Mouse (Mus musculus) neural tube, embryonic 15.5 days (tissue): ENCODE data around the gene Nsun6. TPM values are rescaled to one million over a fixed set of nuclear protein-coding genes. Genes with fewer than 3 reads are reported as not detected.
A peak's percentile ranks its signal among the peaks of the same experiment; 100 is the strongest.

Source experiments
- ATAC-seq: fragments of 200-750 bp; cut with Nextera tagmentation; 2 replicates; pipeline ENCODE4 v1.8.0; 2017; ENCODE audit warnings: mild to moderate bottlenecking, moderate TSS enrichment, moderate library complexity; ENCODE audit not compliant: low FRiP score
- H3K27ac ChIP-seq: fragments of 300-500 bp; sonication (generic); replicated peaks from 2 replicates; pipeline ENCODE4 v1.5.1; 2015; ENCODE audit warnings: mild to moderate bottlenecking, inconsistent platforms
- H3K27me3 ChIP-seq: fragments of 300-500 bp; sonication (generic); replicated peaks from 2 replicates; pipeline ENCODE4 v1.6.1; 2015; ENCODE audit warnings: inconsistent platforms
- H3K36me3 ChIP-seq: fragments of 300-500 bp; sonication (generic); 2 replicates; pipeline ENCODE4 v1.6.1; 2015; ENCODE audit warnings: inconsistent platforms
- H3K4me1 ChIP-seq: fragments of 300-500 bp; sonication (generic); 2 replicates; pipeline ENCODE4 v1.6.1; 2015; ENCODE audit warnings: inconsistent platforms
- H3K4me2 ChIP-seq: fragments of 300-500 bp; sonication (generic); 2 replicates; pipeline ENCODE4 v1.6.1; 2015; ENCODE audit warnings: inconsistent platforms, mild to moderate bottlenecking, moderate library complexity
- H3K4me3 ChIP-seq: fragments of 300-500 bp; sonication (generic); replicated peaks from 2 replicates; pipeline ENCODE4 v1.5.1; 2015; ENCODE audit warnings: mild to moderate bottlenecking, inconsistent platforms
- H3K9ac ChIP-seq: fragments of 300-500 bp; sonication (generic); replicated peaks from 2 replicates; pipeline ENCODE4 v1.6.1; 2015; ENCODE audit warnings: mild to moderate bottlenecking, inconsistent platforms
- H3K9me3 ChIP-seq: fragments of 300-500 bp; sonication (generic); replicated peaks from 2 replicates; pipeline ENCODE4 v1.6.1; 2016; ENCODE audit warnings: inconsistent platforms
- WGBS: fragments of 180-500 bp; shearing (Covaris S2); methylation state at CpG from one replicate; pipeline ENCODE4 v1.1.7; 2015; ENCODE audit warnings: mixed read lengths; 5-methylcytosine and 5-hydroxymethylcytosine counted together
- polyA plus RNA-seq: library from polyadenylated mRNA; unstranded; fragments of >200 nt; fragmentation: Nextera tagmentation; extraction: Ambion mirVana; gene quantifications from 2 replicates; pipeline ENCODE4 v1.2.1, GENCODE M21; 2015

Gene Nsun6
- polyA plus RNA-seq, 1 experiment from 2014 or later = 11.6 TPM

DNA sequence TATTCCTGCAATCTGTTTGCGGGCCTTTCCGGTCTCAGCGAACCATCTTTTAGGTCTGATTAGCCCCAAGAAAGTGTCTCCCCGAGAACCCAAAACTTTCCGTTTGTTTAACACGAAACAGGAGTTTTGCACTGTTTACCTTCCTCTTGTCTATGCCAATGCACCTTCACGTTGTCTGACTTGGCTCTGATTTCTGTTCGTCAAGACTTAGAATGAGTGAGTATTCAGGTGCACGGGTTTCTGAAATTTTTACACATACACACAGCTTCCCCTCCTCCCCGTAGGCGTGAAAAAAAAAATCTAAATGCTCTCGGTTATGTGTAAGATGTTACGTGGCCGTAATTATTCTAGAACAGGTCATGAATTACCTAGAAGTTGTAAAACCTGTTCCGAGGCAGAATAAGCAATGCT is 877 bp upstream of the Nsun6 start:
- H3K4me2 ChIP-seq = peak overlapping the region; percentile 60
- H3K9me3 ChIP-seq = no peaks in the 10 kb centered on the region
- no peaks in the 10 kb centered on the region for H3K27me3 ChIP-seq
- H3K27ac ChIP-seq = peak overlapping the region; percentile 97
- peak overlapping the region; percentile 91 for H3K4me3 ChIP-seq
- WGBS = 0% methylated on average over 15 of the region's 15 CpGs
- H3K36me3 ChIP-seq = no peaks in the 10 kb centered on the region
- peak; percentile 12 for ATAC-seq
- H3K4me1 ChIP-seq = peaks cover 30% of the 10 kb centered on the region
- H3K9ac ChIP-seq = peak overlapping the region; percentile 90

GRCm38 (mm10) chr2:15054496-15054895 is 373 bp downstream of the Nsun6 start:
- peak overlapping the region; percentile 97 for H3K27ac ChIP-seq
- H3K4me2 ChIP-seq = peak overlapping the region; percentile 60
- no peaks in the 10 kb centered on the region for H3K9me3 ChIP-seq
- 18% methylated on average over 10 of the region's 10 CpGs for whole genome bisulfite sequencing
- H3K4me1 ChIP-seq = peaks cover 32% of the 10 kb centered on the region
- H3K27me3 ChIP-seq = no peaks in the 10 kb centered on the region
- no peaks in the 10 kb centered on the region for H3K36me3 ChIP-seq
- peak overlapping the region; percentile 91 for H3K4me3 ChIP-seq
- ATAC-seq = peak; percentile 31; the same call in 1 of the 2 replicates
- peak overlapping the region; percentile 79 for H3K9ac ChIP-seq

- Histone ChIP-seq H3K9me3 (no peaks in the 10 kb centered on the region), H3K36me3 (no peaks in the 10 kb centered on the region), H3K9ac (peak within 1 kb of the TSS; percentile 62), H3K27me3 (no peaks in the 10 kb centered on the region), H3K4me1 (peaks cover 16% of the 10 kb centered on the region), H3K27ac (peak within 1 kb of the TSS; percentile 81), H3K4me3 (peak within 1 kb of the TSS; percentile 73), H3K4me2 (peak within 1 kb of the TSS; percentile 67)
- 7% methylated on average over 20 of the region's 20 CpGs for WGBS
- peak; percentile 98 for ATAC-seq
These were observed 5.6 kb downstream of the Nsun6 start, which contains the start of gene Arl5b for GRCm38 (mm10) chr2:15049117-15049873. Gene Arl5b (plus strand): TSS chr2:15049395.

DNA sequence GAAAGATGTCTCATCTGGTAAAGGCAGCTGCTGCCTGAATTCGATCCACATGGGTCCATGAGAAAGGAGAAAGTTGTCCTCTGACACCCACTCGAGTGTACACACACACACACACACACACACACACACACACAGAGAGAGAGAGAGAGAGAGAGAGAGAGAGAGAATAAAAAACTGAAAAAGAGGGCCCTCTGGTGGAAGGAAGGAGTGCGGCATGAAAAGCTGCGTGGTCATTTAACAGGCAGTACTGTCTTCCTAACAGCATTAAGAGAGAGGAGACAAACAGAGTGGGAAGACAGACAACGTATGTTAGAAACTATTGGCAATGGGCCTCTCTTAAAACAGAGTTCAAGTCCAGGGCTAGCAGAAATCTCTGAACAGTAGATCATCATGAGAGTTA is 14.5 kb downstream of the Nsun6 start:
- Histone ChIP-seq H3K4me2 (no peak overlapping the region), H3K9me3 (no peaks in the 10 kb centered on the region), H3K27me3 (no peaks in the 10 kb centered on the region), H3K36me3 (peaks cover 11% of the 10 kb centered on the region; the same call in 1 of the 2 replicates), H3K27ac (no peak overlapping the region), H3K9ac (no peak overlapping the region), H3K4me3 (no peak overlapping the region), H3K4me1 (no peaks in the 10 kb centered on the region)
- 63% methylated on average over 5 of the region's 5 CpGs for WGBS
- ATAC-seq = no peak

- Histone ChIP-seq H3K4me2 (no peak overlapping the region), H3K4me3 (no peak overlapping the region), H3K9ac (no peak overlapping the region), H3K4me1 (no peaks in the 10 kb centered on the region), H3K27me3 (no peaks in the 10 kb centered on the region), H3K27ac (no peak overlapping the region), H3K36me3 (peaks cover 11% of the 10 kb centered on the region; the same call in 1 of the 2 replicates), H3K9me3 (no peaks in the 10 kb centered on the region)
- ATAC-seq = no peak
- WGBS = 89% methylated on average over 6 of the region's 6 CpGs
These were observed 16.2 kb downstream of the Nsun6 start for GRCm38 (mm10) chr2:15038705-15039104.

DNA sequence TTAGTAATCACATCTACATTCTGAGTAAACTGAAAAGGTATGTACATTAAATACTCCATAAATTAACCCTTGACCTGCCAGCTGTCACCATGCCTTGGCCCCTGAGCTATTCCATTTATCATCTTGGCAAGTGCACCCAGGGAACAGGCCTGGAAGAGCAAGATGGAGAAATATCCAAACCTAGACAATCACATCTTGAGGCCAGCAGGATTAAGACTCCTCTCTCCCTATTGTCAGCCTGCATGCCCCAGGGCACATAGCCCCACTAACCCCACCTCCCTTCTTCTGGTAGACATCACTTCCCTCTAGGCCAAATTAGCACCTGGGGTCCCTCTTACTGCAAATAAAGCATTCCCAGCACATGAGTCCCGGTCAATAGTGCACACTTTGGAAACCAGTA is 27.1 kb downstream of the Nsun6 start:
- Histone ChIP-seq H3K4me1 (no peaks in the 10 kb centered on the region), H3K9me3 (no peaks in the 10 kb centered on the region), H3K4me2 (no peak overlapping the region), H3K36me3 (peaks cover 8% of the 10 kb centered on the region; the same call in 1 of the 2 replicates), H3K9ac (no peak overlapping the region), H3K4me3 (no peak overlapping the region), H3K27me3 (no peaks in the 10 kb centered on the region), H3K27ac (no peak overlapping the region)
- ATAC-seq = no peak
- WGBS = 81% methylated on average over 1 of the region's 1 CpGs

DNA sequence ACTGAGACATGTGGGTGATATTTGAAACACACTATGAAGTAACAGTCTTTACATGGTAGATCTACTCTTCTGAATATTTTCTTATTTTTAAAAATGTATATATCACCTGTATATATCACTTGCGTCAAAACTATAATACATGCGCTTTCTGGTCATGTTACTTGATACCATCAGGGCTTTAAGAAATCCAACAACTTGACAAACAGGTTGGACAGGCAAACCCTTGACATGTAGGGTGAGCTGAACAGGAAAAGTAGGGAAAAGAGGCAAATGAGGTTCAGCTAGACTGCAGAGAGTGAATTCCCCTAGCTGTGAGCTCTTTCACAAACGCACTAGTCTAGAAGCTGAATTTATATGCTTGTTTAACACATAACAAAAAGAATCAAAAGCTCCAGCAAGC is 28.1 kb downstream of the Nsun6 start:
- Histone ChIP-seq H3K4me1 (no peaks in the 10 kb centered on the region), H3K4me3 (no peak overlapping the region), H3K9ac (no peak overlapping the region), H3K27me3 (no peaks in the 10 kb centered on the region), H3K27ac (no peak overlapping the region), H3K9me3 (no peaks in the 10 kb centered on the region), H3K36me3 (peaks cover 8% of the 10 kb centered on the region; the same call in 1 of the 2 replicates), H3K4me2 (no peak overlapping the region)
- WGBS = 91% methylated on average over 3 of the region's 3 CpGs
- no peak for ATAC-seq

GRCm38 (mm10) chr2:15008072-15008471 is 46.8 kb downstream of the Nsun6 start:
- no peaks in the 10 kb centered on the region for H3K27me3 ChIP-seq
- H3K4me2 ChIP-seq = no peak overlapping the region
- H3K27ac ChIP-seq = no peak overlapping the region
- H3K4me1 ChIP-seq = no peaks in the 10 kb centered on the region
- H3K9ac ChIP-seq = no peak overlapping the region
- 0 out of 2 replicates have a peak, but pooled peaks cover 3% of the 10 kb centered on the region for H3K9me3 ChIP-seq
- 72% methylated on average over 1 of the region's 1 CpGs for WGBS
- no peak for ATAC-seq
- H3K36me3 ChIP-seq = peaks cover 18% of the 10 kb centered on the region
- H3K4me3 ChIP-seq = no peak overlapping the region

- no peak for ATAC-seq
- Histone ChIP-seq H3K36me3 (peaks cover 18% of the 10 kb centered on the region), H3K27ac (no peak overlapping the region)
These were observed 47.3 kb downstream of the Nsun6 start for GRCm38 (mm10) chr2:15007531-15007930.

DNA sequence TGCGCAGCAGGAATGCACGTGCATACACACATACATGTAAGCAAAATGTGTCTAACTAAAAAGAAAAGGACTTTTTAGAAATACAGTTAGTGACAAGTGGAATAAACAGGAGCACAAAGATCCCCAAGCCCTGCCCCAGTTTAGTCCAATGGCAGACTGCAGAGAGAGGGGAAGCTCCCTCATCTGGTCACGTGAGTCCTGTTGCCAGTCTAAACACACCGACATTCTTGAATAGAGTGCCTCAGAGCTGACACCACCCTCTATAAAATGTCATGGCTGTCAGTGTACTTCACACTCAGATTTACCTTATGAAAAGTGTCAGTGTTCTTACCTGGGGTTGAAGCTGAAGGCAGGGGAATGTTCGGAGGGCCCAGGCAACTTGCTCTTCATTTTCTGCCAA is 57.0 kb downstream of the Nsun6 start:
- Histone ChIP-seq H3K27me3 (no peaks in the 10 kb centered on the region), H3K4me3 (no peak overlapping the region), H3K9me3 (no peaks in the 10 kb centered on the region), H3K4me1 (no peaks in the 10 kb centered on the region), H3K4me2 (no peak overlapping the region), H3K9ac (no peak overlapping the region), H3K36me3 (no peaks in the 10 kb centered on the region), H3K27ac (no peak overlapping the region)
- no peak for ATAC-seq
- WGBS = 86% methylated on average over 5 of the region's 5 CpGs

More at GRCm38 (mm10) chr2:15007531-15007930, 47.3 kb downstream of the Nsun6 start:
- 0 out of 2 replicates have a peak, but pooled peaks cover 3% of the 10 kb centered on the region for H3K9me3 ChIP-seq
- no peaks in the 10 kb centered on the region for H3K27me3 ChIP-seq
- H3K9ac ChIP-seq = no peak overlapping the region
- no peak overlapping the region for H3K4me2 ChIP-seq
- H3K4me1 ChIP-seq = no peaks in the 10 kb centered on the region
- 62% methylated on average over 3 of the region's 3 CpGs for WGBS
- no peak overlapping the region for H3K4me3 ChIP-seq

DNA sequence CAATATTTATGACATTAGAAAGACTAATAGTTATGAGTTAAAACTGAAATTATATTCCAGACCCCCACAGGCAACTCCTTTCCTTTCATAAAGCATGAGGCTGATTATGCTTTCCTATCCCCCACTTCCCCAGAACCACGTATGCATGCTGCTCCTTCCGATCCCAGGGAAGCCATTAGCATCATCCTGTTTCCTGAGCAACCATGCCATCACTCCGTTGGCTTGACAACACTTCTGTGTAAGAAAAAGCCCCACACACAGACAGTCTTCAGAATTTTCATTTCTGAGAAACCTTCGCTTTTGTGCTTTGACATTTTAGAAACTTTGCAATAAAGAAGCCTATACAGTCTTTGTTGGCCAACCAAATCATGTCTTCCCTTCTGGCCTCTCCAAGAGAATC is 58.8 kb downstream of the Nsun6 start:
- Histone ChIP-seq H3K27me3 (no peaks in the 10 kb centered on the region), H3K36me3 (0 out of 2 replicates have a peak, but pooled peaks cover 4% of the 10 kb centered on the region), H3K27ac (no peak overlapping the region), H3K4me3 (no peak overlapping the region), H3K4me2 (no peak overlapping the region), H3K9me3 (no peaks in the 10 kb centered on the region), H3K4me1 (no peaks in the 10 kb centered on the region), H3K9ac (no peak overlapping the region)
- no peak for ATAC-seq
- WGBS = 58% methylated on average over 4 of the region's 4 CpGs

DNA sequence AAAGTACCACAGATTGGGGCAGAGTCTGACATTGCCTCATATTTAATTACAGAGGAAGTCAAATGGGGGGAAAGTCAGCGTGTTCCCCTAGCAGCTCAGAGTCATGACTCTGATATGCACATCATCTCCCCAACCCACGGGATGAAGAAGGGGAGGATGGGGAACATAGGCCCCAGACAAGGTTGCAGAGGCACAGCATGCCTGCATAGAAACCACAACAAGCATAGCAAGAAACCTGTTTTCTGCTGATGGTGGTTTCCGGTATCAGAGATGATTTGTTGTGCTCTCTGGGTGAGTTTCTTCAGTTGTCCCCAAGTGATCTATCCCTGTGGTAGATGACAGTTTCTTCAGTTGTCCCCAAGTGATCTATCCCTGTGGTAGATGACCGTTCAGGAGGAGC is 62.3 kb downstream of the Nsun6 start:
- Histone ChIP-seq H3K9ac (no peak overlapping the region), H3K27ac (no peak overlapping the region), H3K27me3 (no peaks in the 10 kb centered on the region), H3K4me2 (no peak overlapping the region), H3K4me1 (no peaks in the 10 kb centered on the region), H3K36me3 (0 out of 2 replicates have a peak, but pooled peaks cover 4% of the 10 kb centered on the region), H3K4me3 (no peak overlapping the region), H3K9me3 (no peaks in the 10 kb centered on the region)
- WGBS = 93% methylated on average over 4 of the region's 4 CpGs
- no peak for ATAC-seq
